Mouse (Mus musculus) thymus, postnatal 4 days (tissue): ENCODE measurements around the gene Gpr4.

Experiments
- DNase-seq: peaks from one replicate; pipeline ENCODE4 v3.0.0; 2021

Gene Gpr4

GRCm38 (mm10) chr7:19211996-19212755 lies at the start of gene Gpr4:
Gene Gpr4, plus strand, starts transcription at chr7:19212538.
- peak; percentile 56 for DNase-seq

GRCm38 (mm10) chr7:19162928-19163327 lies 49.4 kb upstream of the Gpr4 start:
- DNase-seq = no peak

DNA sequence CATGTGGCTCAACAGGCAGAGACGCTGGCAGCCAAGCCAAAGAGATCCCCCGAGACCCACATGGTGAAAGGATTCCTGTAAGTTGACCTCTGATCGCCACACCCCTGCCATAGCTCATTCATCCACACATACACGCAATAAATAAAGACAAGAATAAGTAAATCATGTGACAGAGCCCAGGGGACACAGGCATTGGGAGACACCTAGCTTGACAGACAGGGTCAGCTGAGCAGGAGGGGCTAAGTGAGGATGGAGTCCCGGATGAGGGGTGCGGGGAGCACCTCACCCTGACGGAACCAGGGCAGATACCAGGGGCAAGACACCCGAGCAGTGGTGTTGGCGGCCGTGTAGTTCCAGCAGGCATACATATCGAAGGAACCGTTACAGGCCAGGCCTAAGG lies 48.6 kb upstream of the Gpr4 start:
- no peak for DNase-seq

DNA sequence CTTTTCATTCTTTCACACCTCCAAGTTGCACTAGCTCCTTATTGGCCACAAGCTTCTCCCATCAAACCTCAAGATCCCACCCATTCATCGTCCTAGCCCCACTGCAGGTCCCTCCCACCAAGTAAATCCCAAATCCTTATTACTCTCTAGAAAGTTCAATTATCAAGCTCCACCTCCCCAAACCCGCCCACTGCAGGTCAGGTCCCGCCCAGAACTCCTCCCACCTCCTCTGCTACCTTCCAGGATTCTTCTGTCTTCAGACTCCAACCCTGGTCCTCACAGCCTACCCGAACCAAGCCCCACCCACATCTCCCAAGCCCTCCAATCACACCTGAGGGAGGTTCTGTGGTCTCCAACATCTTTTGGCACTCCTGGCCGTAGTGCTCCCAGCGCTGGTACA lies 48.1 kb upstream of the Gpr4 start:
- no peak for DNase-seq

DNA sequence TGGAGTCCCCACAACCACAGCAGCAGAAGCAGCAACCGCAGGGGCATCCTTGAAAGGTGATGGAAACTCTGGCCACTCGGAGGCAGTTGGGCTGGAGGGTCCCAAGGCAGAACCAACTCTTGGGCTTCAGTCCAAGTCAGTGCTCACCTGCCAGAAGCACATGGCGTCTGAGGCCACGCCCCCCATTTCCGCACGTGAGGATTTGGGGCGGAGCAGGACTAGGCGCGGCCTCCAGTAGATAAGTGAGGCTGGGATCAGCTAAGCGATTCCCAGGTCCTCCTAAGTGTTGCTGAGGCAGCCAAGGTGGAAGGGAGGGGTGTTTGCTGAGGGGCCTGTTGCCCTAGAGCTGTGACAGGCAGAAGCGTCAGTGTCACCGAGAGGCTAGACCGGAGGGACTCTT lies 47.4 kb upstream of the Gpr4 start:
- DNase-seq = peak; percentile 68

DNA sequence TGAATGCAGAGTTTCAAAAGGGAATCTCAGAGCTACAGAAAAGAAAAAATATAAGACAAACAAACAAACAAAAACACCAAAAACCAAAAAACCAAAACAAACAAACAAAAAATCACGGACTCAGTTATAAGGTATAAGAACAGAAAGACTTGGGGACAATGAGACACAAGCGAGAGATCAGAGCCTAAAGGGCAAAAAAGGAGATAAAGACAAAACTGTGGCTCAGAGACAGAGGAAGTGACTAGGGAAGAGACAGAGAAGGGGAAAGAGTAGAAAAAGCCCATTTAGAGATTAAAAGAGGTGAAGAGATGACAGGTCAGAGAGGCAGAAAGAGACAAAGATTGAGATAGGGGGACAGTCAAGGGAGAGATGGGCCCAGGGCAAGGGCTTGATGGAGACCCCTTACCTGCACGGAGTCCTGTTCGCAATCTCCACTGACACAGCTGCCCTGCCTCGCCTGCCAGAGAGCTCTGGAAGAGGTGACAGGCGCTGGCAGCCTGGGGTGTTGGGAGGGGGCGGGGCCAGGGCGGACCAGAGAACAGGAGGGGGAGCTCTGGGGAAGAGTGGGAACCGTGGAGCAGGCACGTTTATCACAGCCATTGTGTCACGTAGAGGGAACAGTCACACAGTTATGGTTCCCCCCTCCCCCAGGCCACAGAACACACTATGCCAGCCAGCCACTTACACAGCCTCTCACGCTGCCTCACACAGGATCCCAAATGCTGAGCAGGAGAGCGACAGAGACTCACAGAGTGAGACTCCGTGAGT lies 46.5 kb upstream of the Gpr4 start, which contains the start of gene Gipr:
Gene Gipr (minus strand): TSS at position 472 of the 768 bp plus-strand sequence.
- no peak for DNase-seq

GRCm38 (mm10) chr7:19166990-19167389 lies 45.3 kb upstream of the Gpr4 start:
- no peak for DNase-seq

DNA sequence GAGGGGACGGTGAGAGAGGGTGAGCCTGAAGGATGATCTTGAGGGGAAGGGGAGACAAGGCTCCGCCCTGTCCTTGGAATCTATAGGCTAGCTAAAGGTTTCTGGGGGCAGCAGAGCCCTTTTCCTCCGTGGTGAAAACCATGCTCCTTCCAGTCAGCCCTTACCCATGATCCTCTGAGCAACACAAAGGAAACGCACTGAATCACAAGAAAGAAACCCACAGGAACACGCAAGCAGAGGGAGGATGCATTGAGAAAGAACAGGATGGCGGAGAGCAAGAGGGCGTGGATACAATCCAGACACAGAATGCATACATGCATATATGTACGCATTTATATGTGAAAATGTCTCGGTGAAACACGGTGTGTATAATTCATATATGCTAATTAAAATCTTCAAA lies 42.8 kb upstream of the Gpr4 start:
- DNase-seq = no peak

DNA sequence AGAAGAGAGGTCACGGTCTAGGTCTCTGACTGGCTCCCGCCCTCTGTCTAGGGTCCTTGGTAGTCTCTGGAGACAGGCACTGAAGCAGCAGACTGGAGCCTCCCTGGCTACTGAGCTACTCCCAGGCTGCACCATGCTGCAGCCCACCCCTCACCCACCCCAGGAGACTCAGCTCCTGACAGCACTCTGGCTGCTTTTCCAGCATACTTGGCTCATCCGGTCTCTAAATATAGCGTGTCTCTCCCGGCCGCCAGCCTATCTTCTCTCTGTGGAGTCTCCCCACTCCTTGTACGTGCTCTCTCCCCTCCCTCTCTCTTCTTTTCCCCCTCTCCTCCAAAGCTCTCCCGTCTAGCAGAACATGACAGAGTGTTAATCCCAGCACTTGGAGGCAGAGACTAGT lies 42.2 kb upstream of the Gpr4 start:
- DNase-seq = no peak

DNA sequence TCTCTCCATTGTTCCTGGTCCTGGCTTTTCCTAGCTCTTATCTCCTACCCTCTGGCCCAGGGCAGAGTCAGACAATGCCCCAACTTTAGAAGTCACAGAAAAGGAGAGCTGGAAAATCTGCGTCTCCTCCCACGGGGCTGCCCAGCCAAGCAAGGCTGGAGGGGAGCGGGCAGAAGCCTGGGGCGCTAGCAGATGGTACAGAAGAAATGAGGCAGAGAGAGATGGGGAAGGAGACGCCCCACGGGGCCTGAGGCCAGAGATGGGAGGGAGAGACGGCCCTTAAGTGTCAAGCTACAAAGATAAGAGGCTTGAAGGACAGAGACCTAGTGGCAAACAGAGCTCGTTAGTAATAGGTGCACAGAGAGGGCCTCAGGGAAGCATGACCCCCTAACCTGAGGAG lies 40.5 kb upstream of the Gpr4 start:
- DNase-seq = no peak

GRCm38 (mm10) chr7:19172874-19173273 lies 39.5 kb upstream of the Gpr4 start:
- DNase-seq = peak; percentile 97

DNA sequence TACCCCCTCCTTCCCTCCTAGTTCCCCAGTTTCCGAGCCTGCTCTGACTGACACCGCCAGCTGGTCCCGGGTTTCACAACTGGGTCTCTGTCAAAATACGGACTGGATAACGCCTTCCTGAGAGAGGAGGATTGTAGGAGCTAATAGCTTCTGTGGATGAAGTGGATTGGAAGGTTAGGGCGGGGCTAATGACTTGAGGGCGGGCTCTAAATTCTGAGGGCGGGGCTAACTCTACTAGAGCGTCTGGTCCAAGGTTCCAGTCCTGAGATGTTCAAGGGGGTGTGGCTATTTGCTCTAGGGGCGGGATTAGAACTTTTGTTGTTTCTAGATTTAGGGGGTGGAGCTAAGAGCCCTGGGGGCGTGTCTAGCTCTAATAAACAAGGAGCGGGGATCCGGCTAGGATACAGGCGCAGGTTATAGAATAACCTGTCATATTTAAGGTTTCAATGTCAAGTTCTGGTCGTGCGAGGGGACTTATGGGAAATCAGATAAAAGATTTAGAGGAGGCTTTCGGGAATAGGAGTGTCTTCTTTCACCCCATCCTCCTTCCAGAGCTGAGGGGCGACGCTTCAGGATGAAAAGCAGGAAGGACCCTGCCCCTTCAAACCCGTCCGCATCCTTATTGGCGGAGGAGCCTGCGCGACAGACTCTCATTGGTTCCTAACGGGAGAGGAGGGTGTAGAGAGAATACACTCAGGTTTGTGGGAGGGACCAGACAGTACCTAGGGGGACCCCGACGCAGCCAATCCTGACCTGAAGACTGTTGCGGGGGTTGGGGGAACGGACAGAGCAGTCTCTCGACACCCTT lies 36.4 kb upstream of the Gpr4 start, which contains the start of gene Eml2:
Gene Eml2 (plus strand): TSS at position 714 of the 808 bp plus-strand sequence.
- peak; percentile 16 for DNase-seq

- DNase-seq = peak; percentile 18
Measured at GRCm38 (mm10) chr7:19176516-19176947, 35.8 kb upstream of the Gpr4 start.

DNA sequence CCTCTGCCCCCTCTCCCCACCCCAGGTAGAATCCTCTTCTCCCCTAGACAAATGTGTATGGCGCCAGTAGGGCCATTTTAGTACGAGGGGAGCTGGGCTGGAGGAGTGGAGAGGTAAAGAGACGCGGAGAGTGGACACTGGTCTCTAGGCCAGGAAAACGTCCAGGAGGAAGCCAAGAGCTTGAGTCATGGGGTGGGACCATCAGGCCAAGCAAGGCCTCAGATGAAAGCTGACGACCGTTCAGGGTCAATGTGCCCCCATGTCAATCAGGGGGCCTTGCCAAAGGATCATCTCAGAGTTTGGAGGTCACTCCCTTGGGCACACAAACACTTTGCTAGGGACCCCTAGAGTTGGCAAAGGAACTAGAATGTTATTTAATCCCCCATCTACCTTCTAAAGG lies 35.1 kb upstream of the Gpr4 start:
- DNase-seq = no peak

- peak; percentile 13 for DNase-seq
Measured at GRCm38 (mm10) chr7:19178035-19178434, 34.3 kb upstream of the Gpr4 start.

GRCm38 (mm10) chr7:19178443-19179092 lies 33.8 kb upstream of the Gpr4 start:
- DNase-seq = peak; percentile 89

GRCm38 (mm10) chr7:19179173-19179572 lies 33.2 kb upstream of the Gpr4 start:
- DNase-seq = peak; percentile 79

DNA sequence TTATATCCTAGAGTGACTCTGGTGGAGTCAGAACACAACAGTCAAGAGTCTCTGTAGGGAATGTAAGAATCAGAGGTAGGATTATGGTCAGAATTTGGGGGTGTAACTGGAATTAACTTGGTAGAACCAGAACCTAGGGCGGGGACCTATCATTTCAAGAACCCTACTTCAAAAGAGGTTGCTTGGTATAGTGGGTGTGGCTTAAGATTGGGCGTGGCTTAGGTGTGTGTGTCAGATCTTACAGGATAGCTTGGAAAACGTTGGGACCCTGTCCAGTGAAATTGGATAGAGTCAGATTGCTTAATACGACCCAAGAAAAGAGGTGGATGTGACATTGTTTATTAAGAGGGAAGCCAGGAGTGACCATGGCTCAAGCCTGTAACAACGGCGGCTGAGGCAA lies 32.4 kb upstream of the Gpr4 start:
- peak; percentile 34 for DNase-seq

- DNase-seq = peak; percentile 59
Measured at GRCm38 (mm10) chr7:19180862-19181429, 31.4 kb upstream of the Gpr4 start.

DNA sequence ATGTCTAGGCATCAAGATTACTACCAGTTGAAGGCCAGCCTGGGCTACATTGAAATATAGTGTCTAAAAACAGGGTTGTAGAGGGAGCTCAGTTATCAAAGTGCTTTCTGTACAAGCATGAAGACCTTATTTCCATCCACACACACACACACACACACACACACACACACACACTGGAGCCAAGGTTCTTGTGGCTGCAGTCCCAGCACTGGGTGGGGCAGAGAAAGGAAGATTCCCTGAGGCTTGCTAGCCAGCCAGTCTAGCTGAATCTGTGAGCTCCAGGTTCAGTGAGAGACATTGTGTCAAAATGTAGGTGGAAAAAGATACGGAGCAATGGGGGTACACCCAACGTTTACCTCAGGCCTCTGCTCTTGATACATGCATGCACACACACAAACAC lies 28.1 kb upstream of the Gpr4 start:
- DNase-seq = no peak

DNA sequence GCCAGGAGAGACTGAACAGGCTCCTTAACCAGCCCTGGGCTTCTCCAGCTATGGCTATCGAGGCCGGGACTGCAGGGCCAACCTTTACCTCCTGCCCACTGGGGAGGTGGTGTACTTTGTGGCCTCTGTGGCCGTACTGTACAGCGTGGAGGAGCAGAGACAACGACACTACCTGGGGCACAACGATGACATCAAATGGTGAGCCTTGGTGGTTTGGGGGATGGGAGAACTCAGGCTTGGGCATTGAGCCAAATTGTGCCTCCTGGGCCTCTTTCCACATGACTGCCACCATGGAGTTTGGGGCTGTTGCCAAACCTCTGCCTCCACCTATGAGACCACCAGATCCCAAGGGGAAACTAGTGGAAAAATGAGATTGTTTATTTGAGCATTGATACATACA lies 27.6 kb upstream of the Gpr4 start:
- DNase-seq = no peak

GRCm38 (mm10) chr7:19194676-19195075 lies 17.7 kb upstream of the Gpr4 start:
- DNase-seq = peak; percentile 47
